Mouse (Mus musculus) ES-E14 (cell line): ENCODE data around the gene Nle1. TPM values are rescaled to one million over a fixed set of nuclear protein-coding genes. Genes with fewer than 3 reads are reported as not detected.
"Not testable (repeated sequence)": the region's sequence is repeated elsewhere in the genome, so short reads cannot be mapped to it uniquely, and the experiment has no call there.

ENCODE experiments used
- DNase-seq: peaks from one replicate; pipeline ENCODE4 v3.0.0-alpha.2; 2013; ENCODE audit warnings: low read depth, low spot score
- H3K27ac ChIP-seq: 2 replicates; pipeline ENCODE4 v1.5.1; 2012; ENCODE audit warnings: low read depth, mild to moderate bottlenecking, low read length, moderate library complexity, mixed read lengths; ENCODE audit not compliant: poor library complexity, insufficient read depth, severe bottlenecking
- H3K36me3 ChIP-seq: 2 replicates; pipeline ENCODE4 v1.6.1; 2012; ENCODE audit warnings: mild to moderate bottlenecking, low read length, moderate library complexity, mixed read lengths; ENCODE audit not compliant: control insufficient read depth, poor library complexity, insufficient read depth, severe bottlenecking
- H3K4me1 ChIP-seq, 2 experiments: fragments of 150-350 bp in 1 of 2; sonication (generic) in 1 of 2; 2 replicates each; pipeline ENCODE4 v1.6.1; 2012; ENCODE audit warnings: low read length in 2 of 2, mild to moderate bottlenecking in 1 of 2, mixed read lengths in 1 of 2; ENCODE audit not compliant: control insufficient read depth in 2 of 2, insufficient read depth in 2 of 2, poor library complexity in 1 of 2
- H3K4me3 ChIP-seq, 2 experiments: fragments of 150-350 bp in 1 of 2; sonication (generic) in 1 of 2; 2 replicates each; pipeline ENCODE4 v1.5.1; 2012; ENCODE audit warnings: low read length in 2 of 2, low read depth in 1 of 2, mild to moderate bottlenecking in 1 of 2, mixed read lengths in 1 of 2; ENCODE audit not compliant: insufficient read depth in 1 of 2, poor library complexity in 1 of 2, severe bottlenecking in 1 of 2
- H3K9ac ChIP-seq: 2 replicates; pipeline ENCODE4 v1.6.1; 2012; ENCODE audit warnings: low read depth, mild to moderate bottlenecking, low read length, mixed read lengths; ENCODE audit not compliant: poor library complexity, insufficient read depth, severe bottlenecking
- H3K9me3 ChIP-seq: fragments of 150-350 bp; sonication (generic); 2 replicates; pipeline ENCODE4 v1.6.1; 2012; ENCODE audit warnings: low read depth, mild to moderate bottlenecking, low read length; ENCODE audit not compliant: control insufficient read depth, insufficient read depth
- CHD2 ChIP-seq: IDR thresholded peaks from 2 replicates; pipeline ENCODE4 v1.6.1; 2014; ENCODE audit warnings: mild to moderate bottlenecking, low read depth, low read length, inconsistent platforms
- HCFC1 ChIP-seq: IDR thresholded peaks from 2 replicates; pipeline ENCODE4 v1.6.1; 2012; ENCODE audit warnings: low read length, inconsistent platforms, borderline replicate concordance; ENCODE audit not compliant: insufficient read depth
- MAFK ChIP-seq: IDR thresholded peaks from 2 replicates; pipeline ENCODE4 v1.6.1; 2014; ENCODE audit warnings: mild to moderate bottlenecking, low read depth, low read length, inconsistent platforms; ENCODE audit not compliant: insufficient read depth
- ZC3H11A ChIP-seq: IDR thresholded peaks from 2 replicates; pipeline ENCODE4 v1.6.1; 2012; ENCODE audit warnings: low read depth, mild to moderate bottlenecking, inconsistent platforms, low read length, borderline replicate concordance
- ZNF384 ChIP-seq: IDR thresholded peaks from 2 replicates; pipeline ENCODE4 v1.6.1; 2012; ENCODE audit warnings: low read depth, low read length, inconsistent platforms
- in situ Hi-C, 2 experiments: fragments of 600-800 bp; cut with MboI; formaldehyde crosslinking; loops; one replicate each; pipeline ENCODE4 v1.15.1; 2025; ENCODE audit warnings: low sequenced_read_pairs in 2 of 2, inconsistent platforms in 1 of 2; ENCODE audit not compliant: unreplicated experiment in 2 of 2
- total RNA-seq: library from RNA; depleted of rRNA; stranded (reverse); fragments of 300-350 nt; gene quantifications from 2 replicates; pipeline ENCODE4 v1.2.3, GENCODE M21; 2012

Nle1 gene
- total RNA-seq, 1 experiment = 61.5 TPM

- Histone ChIP-seq H3K4me3 (no peak overlapping the region), H3K9me3 (no peaks in the 10 kb centered on the region), H3K27ac (no peak overlapping the region), H3K9ac (no peak overlapping the region), H3K4me1 (no peaks in the 10 kb centered on the region), H3K36me3 (no peaks in the 10 kb centered on the region)
- no peak for TF ChIP-seq ZC3H11A
- no peak for TF ChIP-seq HCFC1
- TF ChIP-seq MAFK = no peak
- TF ChIP-seq ZNF384 = no peak
- TF ChIP-seq CHD2 = no peak
- in situ Hi-C loops = no loop called here
- no peak for DNase-seq
These were observed 37.4 kb upstream of the Nle1 start for GRCm38 (mm10) chr11:82945636-82946035.

- DNase-seq = no peak
- no peak overlapping the region for H3K4me3 ChIP-seq
- no peaks in the 10 kb centered on the region for H3K9me3 ChIP-seq
- TF ChIP-seq ZC3H11A (no peak), ZNF384 (no peak), HCFC1 (no peak), CHD2 (no peak), MAFK (no peak)
- H3K9ac ChIP-seq = no peak overlapping the region
- H3K36me3 ChIP-seq = no peaks in the 10 kb centered on the region
- in situ Hi-C loops = no loop called here
- no peak overlapping the region for H3K27ac ChIP-seq
- H3K4me1 ChIP-seq = no peaks in the 10 kb centered on the region
These were observed 35.1 kb upstream of the Nle1 start for GRCm38 (mm10) chr11:82943336-82943735.

- no peak for DNase-seq
- H3K27ac ChIP-seq = no peak overlapping the region
- H3K36me3 ChIP-seq = no peaks in the 10 kb centered on the region
- peak overlapping the region; percentile 24 to 47 for H3K4me3 ChIP-seq
- H3K9ac ChIP-seq = peak overlapping the region; percentile 71
- H3K9me3 ChIP-seq = no peaks in the 10 kb centered on the region
- TF ChIP-seq HCFC1 = no peak
- no peak for TF ChIP-seq MAFK
- no peak for TF ChIP-seq CHD2
- no peak for TF ChIP-seq ZNF384
- no peak for TF ChIP-seq ZC3H11A
- in situ Hi-C loops = no loop called here
- H3K4me1 ChIP-seq = peaks cover 0 to 5% of the 10 kb centered on the region in 2 experiments; a peak in 1 of 4 replicates
These were observed 25.0 kb upstream of the Nle1 start for GRCm38 (mm10) chr11:82933186-82933585.

GRCm38 (mm10) chr11:82931671-82932450, 23.6 kb upstream of the Nle1 start:
- H3K36me3 ChIP-seq, in situ Hi-C loops: not testable (repeated sequence)

GRCm38 (mm10) chr11:82931161-82931560, 22.9 kb upstream of the Nle1 start:
- in situ Hi-C loops, H3K9me3 ChIP-seq, H3K36me3 ChIP-seq, H3K9ac ChIP-seq, H3K4me1 ChIP-seq, H3K27ac ChIP-seq, DNase-seq: not testable (repeated sequence)
- peak overlapping the region; percentile 12 to 57; a peak in 2 of 4 replicates for H3K4me3 ChIP-seq

More at GRCm38 (mm10) chr11:82931671-82932450, 23.6 kb upstream of the Nle1 start:
- not testable (repeated sequence) for H3K9ac ChIP-seq, DNase-seq, H3K4me1 ChIP-seq, H3K27ac ChIP-seq, H3K9me3 ChIP-seq
- peak overlapping the region; percentile 30 to 57; a peak in 3 of 4 replicates for H3K4me3 ChIP-seq

- peak overlapping the region; percentile 57 to 64 for H3K4me3 ChIP-seq
- H3K4me1 ChIP-seq, H3K27ac ChIP-seq, H3K9me3 ChIP-seq, H3K9ac ChIP-seq, H3K36me3 ChIP-seq, in situ Hi-C loops: not testable (repeated sequence)
- DNase-seq = peak; percentile 44
These were observed 22.3 kb upstream of the Nle1 start for GRCm38 (mm10) chr11:82930391-82930955.
